Mouse (Mus musculus) forelimb bud, embryonic 11.5 days (tissue): ENCODE data around the gene Mcrip1.
"Not testable (repeated sequence)": the region's sequence is repeated elsewhere in the genome, so short reads cannot be mapped to it uniquely, and the experiment has no call there.

Source experiments
- DNase-seq: peaks from one replicate; pipeline ENCODE4 v3.0.0-alpha.2; 2012; ENCODE audit warnings: low read depth, low spot score

Mcrip1 gene

GRCm38 (mm10) chr11:120549168-120549945 lies at the start of gene Mcrip1:
Gene Mcrip1, minus strand, starts transcription at chr11:120549727.
- DNase-seq: peak; percentile 83

DNA sequence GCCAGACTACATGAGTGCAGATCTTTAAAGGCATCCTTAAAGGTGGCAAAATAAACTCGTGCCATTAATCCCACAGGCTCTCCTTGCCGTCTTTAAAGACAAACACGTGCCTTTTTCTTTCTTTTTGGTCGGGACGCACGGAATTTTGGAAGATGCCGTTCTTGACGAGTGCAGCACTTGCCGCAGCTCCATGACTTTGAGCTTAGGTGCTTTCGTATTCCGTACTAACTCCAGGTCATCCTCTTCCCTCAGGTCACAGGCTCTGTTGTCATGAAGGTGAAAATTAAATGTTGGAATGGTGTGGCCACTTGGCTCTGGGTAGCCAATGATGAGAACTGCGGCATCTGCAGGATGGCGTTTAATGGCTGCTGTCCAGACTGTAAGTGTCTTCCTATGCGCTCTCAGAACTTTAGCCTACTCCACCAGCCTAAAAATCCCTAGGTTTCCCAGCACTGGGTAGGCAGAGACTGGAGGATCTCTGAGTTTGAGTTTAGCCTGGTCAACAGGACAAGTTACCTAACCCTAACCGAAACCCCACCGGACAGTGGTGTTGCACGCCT lies 49.5 kb upstream of the Mcrip1 start:
- DNase-seq: no peak

DNA sequence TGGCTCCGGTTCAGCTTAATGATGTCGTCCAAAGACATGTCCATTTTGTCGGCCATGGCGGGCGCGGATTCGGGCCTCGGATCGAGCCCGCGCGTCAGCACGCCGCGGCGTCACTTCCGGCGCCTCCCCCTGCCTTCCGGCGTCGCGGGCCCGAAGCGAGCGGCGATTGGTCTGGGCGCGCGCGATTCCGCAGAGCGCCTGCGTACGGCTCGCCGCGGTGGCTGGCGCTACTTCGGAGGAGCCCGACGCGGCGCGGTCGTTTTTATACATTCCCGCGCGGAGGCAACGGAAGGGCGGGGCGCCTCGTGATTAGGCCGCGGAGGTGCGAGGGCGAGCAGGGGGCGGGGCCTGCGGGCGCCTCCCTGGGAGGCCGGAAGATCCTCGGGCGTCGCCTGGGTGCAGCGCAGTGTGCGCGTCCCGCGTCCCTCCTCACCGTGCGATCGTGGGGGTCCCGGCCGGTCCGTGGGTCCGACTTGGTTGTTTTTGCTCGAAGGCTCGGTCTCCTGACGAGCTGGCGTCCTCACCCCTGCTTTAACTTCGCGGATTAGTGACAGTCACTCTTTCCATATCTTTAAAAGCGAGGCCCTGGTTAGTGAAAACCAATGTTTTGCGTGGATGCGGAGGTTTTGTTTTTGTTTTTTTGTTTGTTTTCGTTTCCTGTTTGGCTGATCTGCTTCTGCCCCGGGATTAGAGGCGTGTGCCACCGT lies 48.9 kb upstream of the Mcrip1 start, which contains the start of the genes Alyref and Anapc11:
Gene Alyref (minus strand): TSS at position 83 of the 707 bp plus-strand sequence.
Gene Anapc11 (plus strand): TSS at position 139 of the 707 bp plus-strand sequence.
- DNase-seq: peak; percentile 96

- no peak for DNase-seq
Observed at GRCm38 (mm10) chr11:120597240-120598235, 48.0 kb upstream of the Mcrip1 start.

DNA sequence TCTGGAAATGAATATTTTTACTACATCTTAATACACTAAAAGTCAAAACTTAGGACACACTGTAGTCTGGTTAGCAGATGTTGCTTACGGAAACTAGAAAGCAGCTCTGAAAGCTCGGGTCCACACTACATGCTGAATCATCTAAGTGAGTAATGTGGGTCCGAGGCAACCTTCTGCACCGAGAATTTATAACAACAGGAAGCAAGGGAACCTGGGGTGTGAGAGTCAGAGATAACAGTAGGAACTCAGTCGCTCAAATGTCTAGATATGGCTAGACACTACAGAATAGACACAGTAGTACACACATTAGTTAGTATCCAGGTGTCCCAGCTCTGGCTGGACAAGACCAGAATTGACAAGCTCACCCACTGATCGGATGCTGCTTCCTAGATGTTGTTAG lies 39.0 kb upstream of the Mcrip1 start:
- no peak for DNase-seq

- no peak for DNase-seq
Observed at GRCm38 (mm10) chr11:120583937-120584336, 34.4 kb upstream of the Mcrip1 start.

DNA sequence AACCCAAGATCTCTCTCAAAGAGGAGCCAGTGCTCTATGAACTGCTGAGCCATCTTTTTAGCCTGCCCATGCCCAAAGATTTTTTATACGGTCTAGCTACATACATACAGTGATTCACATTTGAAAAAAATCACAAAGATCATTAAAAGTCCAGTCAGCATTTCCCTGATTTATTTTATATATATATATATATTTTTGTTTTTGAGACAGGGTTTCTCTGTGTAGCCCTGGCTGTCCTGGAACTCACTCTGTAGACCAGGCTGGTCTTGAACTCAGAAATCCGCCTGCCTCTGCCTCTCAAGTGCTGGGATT lies 33.4 kb upstream of the Mcrip1 start:
- not testable (repeated sequence) for DNase-seq

GRCm38 (mm10) chr11:120582268-120582981 lies 32.9 kb upstream of the Mcrip1 start:
- DNase-seq: no peak

DNA sequence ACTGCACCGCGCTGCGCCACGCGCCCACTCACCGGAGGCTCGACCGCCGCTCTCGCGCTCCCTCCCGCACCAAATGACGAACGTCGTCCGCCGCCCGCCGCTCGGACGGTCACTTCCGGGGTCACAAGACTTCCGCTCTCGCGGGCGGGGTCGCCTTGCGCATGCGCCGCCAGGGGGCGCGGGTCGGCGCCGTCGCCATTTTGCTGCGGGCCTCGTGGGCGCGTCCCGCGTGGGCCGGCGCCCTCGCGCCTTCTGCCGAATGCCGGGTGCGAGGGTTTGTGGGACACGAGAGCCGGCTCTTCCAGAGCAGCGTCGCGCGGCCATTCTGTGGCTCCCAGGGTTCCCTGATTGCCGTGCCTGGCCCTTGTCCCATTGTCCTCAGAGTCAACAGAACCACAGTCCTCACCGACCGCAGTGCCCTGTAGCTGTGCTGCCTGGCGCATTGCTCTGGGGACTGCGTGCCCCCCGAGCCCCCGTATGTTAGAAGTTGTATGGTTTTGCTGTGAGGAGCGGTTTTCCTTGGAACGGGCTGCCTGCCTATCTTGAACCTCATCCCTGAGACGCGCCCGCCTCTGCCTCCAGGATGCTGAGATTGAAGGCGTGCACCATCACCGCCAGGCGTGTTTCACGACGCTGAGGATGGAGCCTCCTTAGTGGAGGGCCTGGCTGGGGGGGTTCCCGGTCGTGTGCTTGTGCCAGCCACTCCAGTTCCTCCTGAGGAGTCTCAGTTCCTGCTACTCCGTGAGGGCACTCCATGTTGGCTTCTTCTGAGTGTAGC lies 32.2 kb upstream of the Mcrip1 start, which contains the start of gene Arhgdia:
Gene Arhgdia (minus strand): TSS at position 135 of the 778 bp plus-strand sequence.
- DNase-seq: peak; percentile 85

GRCm38 (mm10) chr11:120580871-120581331 lies 31.4 kb upstream of the Mcrip1 start:
- no peak for DNase-seq

- DNase-seq: no peak
Observed at GRCm38 (mm10) chr11:120580190-120580589, 30.7 kb upstream of the Mcrip1 start.

DNA sequence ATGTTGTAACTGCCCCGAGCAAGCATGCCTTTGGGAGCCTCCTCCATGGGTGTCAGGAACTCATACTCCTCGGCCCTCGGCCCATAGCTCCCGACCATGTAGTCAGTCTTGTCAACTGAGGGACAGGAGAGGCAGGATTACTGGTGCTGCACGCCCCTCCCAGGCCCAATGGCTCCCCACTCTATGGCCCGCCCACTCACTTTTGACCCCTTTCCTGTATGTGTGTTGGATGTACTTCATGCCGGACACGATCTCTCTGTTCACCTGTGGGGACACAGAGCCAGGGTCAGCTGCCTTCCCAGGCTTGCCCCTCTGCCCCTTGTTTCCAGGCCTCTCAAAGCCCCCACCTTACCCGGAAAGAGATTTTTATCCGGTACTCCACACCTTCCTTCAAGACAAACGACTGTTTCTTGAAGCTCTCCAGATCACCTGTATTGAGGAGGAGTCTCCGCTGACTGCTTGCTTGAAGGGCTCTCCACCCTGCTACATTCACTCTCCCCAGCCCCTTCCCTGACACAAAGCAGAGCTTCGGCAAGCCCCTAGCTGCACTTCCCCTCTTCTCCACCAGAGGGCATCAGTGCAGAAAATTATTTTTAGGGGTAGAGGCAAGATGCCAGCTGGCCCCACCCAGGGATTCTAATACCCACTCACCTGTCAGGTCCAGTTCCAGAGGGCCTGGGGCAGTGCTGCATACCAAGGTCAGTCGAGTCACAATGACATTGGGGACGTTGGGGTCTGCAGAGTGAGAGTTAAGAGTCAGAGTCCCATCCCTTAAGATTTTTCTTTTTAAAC lies 30.0 kb upstream of the Mcrip1 start:
- DNase-seq: peak; percentile 85

DNA sequence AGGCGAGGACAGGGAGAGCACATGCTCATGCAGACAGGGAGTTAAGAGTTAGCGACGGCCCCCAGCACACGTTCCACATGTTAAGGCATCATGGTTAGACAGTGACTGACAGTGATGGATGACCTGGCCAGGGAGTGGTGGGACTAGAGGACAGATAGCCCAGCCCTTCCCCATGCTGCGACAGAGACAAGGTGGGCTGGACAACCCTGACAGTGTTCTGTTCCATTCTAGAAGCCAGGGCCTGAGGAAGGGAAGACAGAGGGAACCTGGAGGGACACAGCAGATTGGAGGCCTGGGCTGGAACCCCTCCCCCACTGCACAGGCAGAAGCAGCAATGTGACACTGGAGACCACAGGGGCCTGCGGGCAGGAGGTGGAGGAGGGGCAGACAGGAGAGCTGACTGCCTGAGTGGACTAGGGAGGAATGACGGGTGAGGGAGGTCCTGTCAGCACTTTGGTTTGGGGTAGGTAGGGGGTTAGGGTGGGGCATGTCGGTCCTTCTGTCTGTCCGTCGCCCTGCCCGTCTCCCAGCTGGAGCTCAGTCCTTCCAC lies 29.2 kb upstream of the Mcrip1 start:
- DNase-seq: no peak

- DNase-seq: no peak
Observed at GRCm38 (mm10) chr11:120578024-120578693, 28.6 kb upstream of the Mcrip1 start.

GRCm38 (mm10) chr11:120577211-120578023 lies 27.9 kb upstream of the Mcrip1 start:
- no peak for DNase-seq

- no peak for DNase-seq
Observed at GRCm38 (mm10) chr11:120576365-120576981, 26.9 kb upstream of the Mcrip1 start.

- no peak for DNase-seq
Observed at GRCm38 (mm10) chr11:120575940-120576339, 26.4 kb upstream of the Mcrip1 start.
